Mouse (Mus musculus): Measurements from ENCODE around the gene Zbtb4. TPM values are rescaled to one million over a fixed set of nuclear protein-coding genes. Genes with fewer than 3 reads are reported as not detected.
A peak's percentile ranks its signal among the peaks of the same experiment; 100 is the strongest.

The Zbtb4 gene
- polyA plus RNA-seq, 1 experiment = 13.8 TPM

GRCm38 (mm10) chr11:69766872-69767624 is 1.3 kb downstream of the Zbtb4 start:
- Histone ChIP-seq H3K4me1 (ENCODE audit: control insufficient read depth, insufficient read depth, low read length) (no peaks in the 10 kb centered on the region; the same call in 1 of the 2 replicates), H3K27ac (ENCODE audit: control insufficient read depth, insufficient read depth, low read depth, low read length, poor library complexity) (no peak overlapping the region), H3K4me3 (replicated peaks; ENCODE audit: control insufficient read depth, low read depth, low read length) (no peak overlapping the region)
- WGBS = 79% methylated on average over 13 of the region's 13 CpGs
- TF ChIP-seq POLR2A (IDR thresholded peaks at IDR 0.05; ENCODE audit: borderline replicate concordance, control insufficient read depth, low read depth, low read length) = no peak

GRCm38 (mm10) chr11:69767625-69767909 is 1.9 kb downstream of the Zbtb4 start:
- no peaks in the 10 kb centered on the region; the same call in 1 of the 2 replicates for H3K4me1 ChIP-seq (ENCODE audit: control insufficient read depth, insufficient read depth, low read length)
- no peak overlapping the region for H3K27ac ChIP-seq (ENCODE audit: control insufficient read depth, insufficient read depth, low read depth, low read length, poor library complexity)
- TF ChIP-seq POLR2A (IDR thresholded peaks at IDR 0.05; ENCODE audit: borderline replicate concordance, control insufficient read depth, low read depth, low read length) (no peak), CTCF (IDR thresholded peaks at IDR 0.05; ENCODE audit: control insufficient read depth, insufficient read depth, low read length) (no peak)
- WGBS = 80% methylated on average over 4 of the region's 4 CpGs
- H3K4me3 ChIP-seq (replicated peaks; ENCODE audit: control insufficient read depth, low read depth, low read length) = no peak overlapping the region

- Histone ChIP-seq H3K27ac (ENCODE audit: control insufficient read depth, insufficient read depth, low read depth, low read length, poor library complexity) (peak overlapping the region; percentile 41; the same call in 1 of the 2 replicates), H3K4me3 (replicated peaks; ENCODE audit: control insufficient read depth, low read depth, low read length) (no peak overlapping the region), H3K4me1 (ENCODE audit: control insufficient read depth, insufficient read depth, low read length) (no peaks in the 10 kb centered on the region; the same call in 1 of the 2 replicates)
- 43% methylated on average over 5 of the region's 5 CpGs for WGBS
- TF ChIP-seq POLR2A (IDR thresholded peaks at IDR 0.05; ENCODE audit: borderline replicate concordance, control insufficient read depth, low read depth, low read length) = no peak
These were observed 9.2 kb downstream of the Zbtb4 start for GRCm38 (mm10) chr11:69774961-69775360.

- Histone ChIP-seq H3K4me1 (ENCODE audit: control insufficient read depth, insufficient read depth, low read length) (no peaks in the 10 kb centered on the region; the same call in 1 of the 2 replicates), H3K4me3 (replicated peaks; ENCODE audit: control insufficient read depth, low read depth, low read length) (no peak overlapping the region), H3K27ac (ENCODE audit: control insufficient read depth, insufficient read depth, low read depth, low read length, poor library complexity) (no peak overlapping the region)
- TF ChIP-seq CTCF (IDR thresholded peaks at IDR 0.05; ENCODE audit: control insufficient read depth, insufficient read depth, low read length) (no peak), POLR2A (IDR thresholded peaks at IDR 0.05; ENCODE audit: borderline replicate concordance, control insufficient read depth, low read depth, low read length) (no peak)
- WGBS = 87% methylated on average over 10 of the region's 10 CpGs
These were observed 10.0 kb downstream of the Zbtb4 start for GRCm38 (mm10) chr11:69775716-69776115.

- no peaks in the 10 kb centered on the region; the same call in 1 of the 2 replicates for H3K4me1 ChIP-seq (ENCODE audit: control insufficient read depth, insufficient read depth, low read length)
- TF ChIP-seq CTCF (IDR thresholded peaks at IDR 0.05; ENCODE audit: control insufficient read depth, insufficient read depth, low read length) (no peak), POLR2A (IDR thresholded peaks at IDR 0.05; ENCODE audit: borderline replicate concordance, control insufficient read depth, low read depth, low read length) (no peak)
- no peak overlapping the region for H3K4me3 ChIP-seq (replicated peaks; ENCODE audit: control insufficient read depth, low read depth, low read length)
- WGBS = 89% methylated on average over 20 of the region's 20 CpGs
- H3K27ac ChIP-seq (ENCODE audit: control insufficient read depth, insufficient read depth, low read depth, low read length, poor library complexity) = no peak overlapping the region
These were observed 10.8 kb downstream of the Zbtb4 start for GRCm38 (mm10) chr11:69776488-69776887.

- WGBS = 64% methylated on average over 26 of the region's 26 CpGs
- H3K4me1 ChIP-seq (ENCODE audit: control insufficient read depth, insufficient read depth, low read length) = no peaks in the 10 kb centered on the region; the same call in 1 of the 2 replicates
- H3K27ac ChIP-seq (ENCODE audit: control insufficient read depth, insufficient read depth, low read depth, low read length, poor library complexity) = no peak overlapping the region
- TF ChIP-seq CTCF (IDR thresholded peaks at IDR 0.05; ENCODE audit: control insufficient read depth, insufficient read depth, low read length) = no peak
- TF ChIP-seq POLR2A (IDR thresholded peaks at IDR 0.05; ENCODE audit: borderline replicate concordance, control insufficient read depth, low read depth, low read length) = no peak
- H3K4me3 ChIP-seq (replicated peaks; ENCODE audit: control insufficient read depth, low read depth, low read length) = no peak overlapping the region
These were observed 12.0 kb downstream of the Zbtb4 start for GRCm38 (mm10) chr11:69777504-69778257.

GRCm38 (mm10) chr11:69778258-69778982 is 12.7 kb downstream of the Zbtb4 start:
- no peak for TF ChIP-seq POLR2A (IDR thresholded peaks at IDR 0.05; ENCODE audit: borderline replicate concordance, control insufficient read depth, low read depth, low read length)
- TF ChIP-seq CTCF (IDR thresholded peaks at IDR 0.05; ENCODE audit: control insufficient read depth, insufficient read depth, low read length) = no peak
- WGBS = 73% methylated on average over 23 of the region's 23 CpGs
- Histone ChIP-seq H3K4me1 (ENCODE audit: control insufficient read depth, insufficient read depth, low read length) (no peaks in the 10 kb centered on the region; the same call in 1 of the 2 replicates), H3K4me3 (replicated peaks; ENCODE audit: control insufficient read depth, low read depth, low read length) (no peak overlapping the region), H3K27ac (ENCODE audit: control insufficient read depth, insufficient read depth, low read depth, low read length, poor library complexity) (no peak overlapping the region)

- no peaks in the 10 kb centered on the region; the same call in 1 of the 2 replicates for H3K4me1 ChIP-seq (ENCODE audit: control insufficient read depth, insufficient read depth, low read length)
- no peak overlapping the region for H3K4me3 ChIP-seq (replicated peaks; ENCODE audit: control insufficient read depth, low read depth, low read length)
- H3K27ac ChIP-seq (ENCODE audit: control insufficient read depth, insufficient read depth, low read depth, low read length, poor library complexity) = no peak overlapping the region
- no peak for TF ChIP-seq POLR2A (IDR thresholded peaks at IDR 0.05; ENCODE audit: borderline replicate concordance, control insufficient read depth, low read depth, low read length)
- no peak for TF ChIP-seq CTCF (IDR thresholded peaks at IDR 0.05; ENCODE audit: control insufficient read depth, insufficient read depth, low read length)
- 76% methylated on average over 7 of the region's 7 CpGs for WGBS
These were observed 13.3 kb downstream of the Zbtb4 start for GRCm38 (mm10) chr11:69778985-69779384.

All from bone marrow, adult 2 months (tissue).